Mouse (Mus musculus) CD8-positive naive resting alpha-beta T cell, adult 2 months (primary cell): ENCODE results near the gene Bax.

Experiments used
- DNase-seq, 2 experiments: peaks; one replicate each; pipeline ENCODE4 v3.0.0; 2022; ENCODE audit warnings: low read depth in 2 of 2, low spot score in 2 of 2

The Bax gene

GRCm38 (mm10) chr7:45457204-45458060 lies 9.3 kb downstream of the Bax start:
- DNase-seq, result no peak

- no peak for DNase-seq
These were observed 9.9 kb downstream of the Bax start for GRCm38 (mm10) chr7:45456721-45457203.

- DNase-seq, result no peak
These were observed 10.6 kb downstream of the Bax start for GRCm38 (mm10) chr7:45455932-45456696.

GRCm38 (mm10) chr7:45454971-45455370 lies 11.7 kb downstream of the Bax start:
- DNase-seq, result no peak

GRCm38 (mm10) chr7:45451344-45451982 lies 15.2 kb downstream of the Bax start:
- peak; percentile 78 to 87 for DNase-seq

GRCm38 (mm10) chr7:45449974-45450373 lies 16.7 kb downstream of the Bax start:
- DNase-seq, result no peak

GRCm38 (mm10) chr7:45447325-45447990 lies 19.2 kb downstream of the Bax start:
- no peak for DNase-seq

- no peak for DNase-seq
These were observed 20.1 kb downstream of the Bax start for GRCm38 (mm10) chr7:45446589-45446988.

- no peak for DNase-seq
These were observed 22.9 kb downstream of the Bax start for GRCm38 (mm10) chr7:45443526-45444420.

- no peak for DNase-seq
These were observed 29.0 kb downstream of the Bax start, which contains the start of gene Ruvbl2 for GRCm38 (mm10) chr7:45437521-45438276. TSS of gene Ruvbl2 (minus strand) at chr7:45438096.

GRCm38 (mm10) chr7:45437046-45437445 lies 29.7 kb downstream of the Bax start:
- no peak for DNase-seq

GRCm38 (mm10) chr7:45436444-45436843 lies 30.3 kb downstream of the Bax start:
- no peak for DNase-seq

- no peak for DNase-seq
These were observed 31.7 kb downstream of the Bax start for GRCm38 (mm10) chr7:45435038-45435437.

- peak; percentile 100 for DNase-seq
These were observed 32.3 kb downstream of the Bax start, which contains the start of gene Gys1 for GRCm38 (mm10) chr7:45434203-45435015. TSS of gene Gys1 (plus strand) at chr7:45434844.

- DNase-seq, result no peak
These were observed 32.9 kb downstream of the Bax start for GRCm38 (mm10) chr7:45433835-45434202.

- DNase-seq, result no peak
These were observed 40.1 kb downstream of the Bax start for GRCm38 (mm10) chr7:45426556-45426955.

GRCm38 (mm10) chr7:45421194-45421593 lies 45.5 kb downstream of the Bax start:
- no peak for DNase-seq

- DNase-seq, result no peak
These were observed 46.1 kb downstream of the Bax start, which contains the start of gene Lhb for GRCm38 (mm10) chr7:45420615-45420919. TSS of gene Lhb (plus strand) at chr7:45420820.
